Mouse (Mus musculus) hindbrain, embryonic 14.5 days (tissue): ENCODE results near the gene Gm11239. TPM values are rescaled to one million over a fixed set of nuclear protein-coding genes. Genes with fewer than 3 reads are reported as not detected.
"Not testable (repeated sequence)": the region's sequence is repeated elsewhere in the genome, so short reads cannot be mapped to it uniquely, and the experiment has no call there.

Source experiments
- ATAC-seq: fragments of 200-750 bp; cut with Nextera tagmentation; 2 replicates; pipeline ENCODE4 v1.8.0; 2017; ENCODE audit warnings: moderate number of reproducible peaks, mild to moderate bottlenecking, moderate TSS enrichment, moderate library complexity; ENCODE audit not compliant: low FRiP score
- DNase-seq: peaks from one replicate; pipeline ENCODE4 v3.0.0-alpha.2; 2015; ENCODE audit warnings: low spot score
- H3K27ac ChIP-seq: fragments of 300-500 bp; sonication (generic); 2 replicates; pipeline ENCODE4 v1.5.1; 2014; ENCODE audit warnings: mild to moderate bottlenecking, moderate library complexity
- H3K27me3 ChIP-seq: fragments of 300-500 bp; sonication (generic); 2 replicates; pipeline ENCODE4 v1.6.1; 2014; ENCODE audit warnings: mild to moderate bottlenecking, low read length, mixed read lengths; ENCODE audit not compliant: control insufficient read depth, insufficient read depth
- H3K36me3 ChIP-seq: fragments of 300-500 bp; sonication (generic); replicated peaks from 2 replicates; pipeline ENCODE4 v1.6.1; 2014; ENCODE audit not compliant: control insufficient read depth, insufficient read depth
- H3K4me1 ChIP-seq: fragments of 300-500 bp; sonication (generic); replicated peaks from 2 replicates; pipeline ENCODE4 v1.6.1; 2014; ENCODE audit warnings: antibody characterized with exemption, low read length, mixed read lengths; ENCODE audit not compliant: control insufficient read depth, insufficient read depth
- H3K4me2 ChIP-seq: fragments of 300-500 bp; sonication (generic); replicated peaks from 2 replicates; pipeline ENCODE4 v1.6.1; 2014; ENCODE audit warnings: mild to moderate bottlenecking, moderate library complexity
- H3K4me3 ChIP-seq: fragments of 300-500 bp; sonication (generic); replicated peaks from 2 replicates; pipeline ENCODE4 v1.5.1; 2014; ENCODE audit warnings: mild to moderate bottlenecking, low read length
- H3K9ac ChIP-seq: fragments of 300-500 bp; sonication (generic); 2 replicates; pipeline ENCODE4 v1.6.1; 2014
- H3K9me3 ChIP-seq: fragments of 300-500 bp; sonication (generic); 2 replicates; pipeline ENCODE4 v1.6.1; 2016; ENCODE audit warnings: low read length; ENCODE audit not compliant: control insufficient read depth
- WGBS: fragments of 180-500 bp; shearing (Covaris S2); extraction: QIAGEN DNeasy Blood & Tissue Kit; methylation state at CpG from one replicate; pipeline ENCODE4 v1.1.7; 2014; 5-methylcytosine and 5-hydroxymethylcytosine counted together
- polyA plus RNA-seq: library from polyadenylated mRNA; unstranded; fragments of >200 nt; fragmentation: Nextera tagmentation; extraction: Ambion mirVana; gene quantifications from 2 replicates; pipeline ENCODE4 v1.2.1, GENCODE M21; 2014

The Gm11239 gene
- not detected in 2 replicates for polyA plus RNA-seq

DNA sequence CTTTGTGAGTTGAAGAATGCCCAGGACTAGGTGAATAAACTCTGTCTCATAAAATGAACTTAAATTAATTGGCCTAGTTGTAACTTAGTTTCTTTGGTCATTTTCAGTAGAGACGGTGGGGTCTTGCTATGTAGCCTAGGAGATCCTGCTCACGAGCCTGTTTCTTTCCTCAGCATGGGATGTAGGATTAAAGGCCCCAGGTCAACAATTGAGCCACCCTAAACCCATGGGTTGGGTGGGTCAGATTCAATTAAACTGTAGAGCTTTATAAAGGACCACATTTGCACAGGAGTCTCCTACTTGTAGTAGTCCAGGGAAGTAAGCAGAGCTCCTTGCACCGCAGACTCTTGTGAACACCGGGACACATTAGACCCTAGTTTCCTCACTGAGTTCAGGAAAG, at the start of gene Gm11239:
TSS of gene Gm11239 (plus strand) at position 301 of the 400 bp plus-strand sequence.
- not testable (repeated sequence) for H3K4me2 ChIP-seq, H3K27ac ChIP-seq, ATAC-seq, H3K27me3 ChIP-seq, H3K4me1 ChIP-seq, H3K4me3 ChIP-seq, DNase-seq, H3K9ac ChIP-seq, H3K36me3 ChIP-seq, H3K9me3 ChIP-seq
- WGBS = no CpG with 5 or more reads among the region's 4 CpGs

DNA sequence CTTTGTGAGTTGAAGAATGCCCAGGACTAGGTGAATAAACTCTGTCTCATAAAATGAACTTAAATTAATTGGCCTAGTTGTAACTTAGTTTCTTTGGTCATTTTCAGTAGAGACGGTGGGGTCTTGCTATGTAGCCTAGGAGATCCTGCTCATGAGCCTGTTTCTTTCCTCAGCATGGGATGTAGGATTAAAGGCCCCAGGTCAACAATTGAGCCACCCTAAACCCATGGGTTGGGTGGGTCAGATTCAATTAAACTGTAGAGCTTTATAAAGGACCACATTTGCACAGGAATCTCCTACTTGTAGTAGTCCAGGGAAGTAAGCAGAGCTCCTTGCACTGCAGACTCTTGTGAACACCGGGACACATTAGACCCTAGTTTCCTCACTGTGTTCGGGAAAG, 45.5 kb upstream of the Gm11239 start, which contains the start of gene Gm11237:
TSS of gene Gm11237 (plus strand) at position 301 of the 400 bp plus-strand sequence.
- ATAC-seq, H3K27me3 ChIP-seq, H3K9ac ChIP-seq, H3K4me3 ChIP-seq, H3K4me2 ChIP-seq, H3K36me3 ChIP-seq, H3K4me1 ChIP-seq, DNase-seq, H3K9me3 ChIP-seq, H3K27ac ChIP-seq: not testable (repeated sequence)
- no CpG with 5 or more reads among the region's 3 CpGs for WGBS

DNA sequence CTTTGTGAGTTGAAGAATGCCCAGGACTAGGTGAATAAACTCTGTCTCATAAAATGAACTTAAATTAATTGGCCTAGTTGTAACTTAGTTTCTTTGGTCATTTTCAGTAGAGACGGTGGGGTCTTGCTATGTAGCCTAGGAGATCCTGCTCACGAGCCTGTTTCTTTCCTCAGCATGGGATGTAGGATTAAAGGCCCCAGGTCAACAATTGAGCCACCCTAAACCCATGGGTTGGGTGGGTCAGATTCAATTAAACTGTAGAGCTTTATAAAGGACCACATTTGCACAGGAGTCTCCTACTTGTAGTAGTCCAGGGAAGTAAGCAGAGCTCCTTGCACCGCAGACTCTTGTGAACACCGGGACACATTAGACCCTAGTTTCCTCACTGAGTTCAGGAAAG, 30.3 kb upstream of the Gm11239 start, which contains the start of gene Gm11236:
TSS of gene Gm11236 (plus strand) at position 301 of the 400 bp plus-strand sequence.
- H3K36me3 ChIP-seq, DNase-seq, H3K4me2 ChIP-seq, H3K4me1 ChIP-seq, H3K9me3 ChIP-seq, H3K27me3 ChIP-seq, ATAC-seq, H3K4me3 ChIP-seq, H3K27ac ChIP-seq, H3K9ac ChIP-seq: not testable (repeated sequence)
- WGBS = no CpG with 5 or more reads among the region's 4 CpGs

DNA sequence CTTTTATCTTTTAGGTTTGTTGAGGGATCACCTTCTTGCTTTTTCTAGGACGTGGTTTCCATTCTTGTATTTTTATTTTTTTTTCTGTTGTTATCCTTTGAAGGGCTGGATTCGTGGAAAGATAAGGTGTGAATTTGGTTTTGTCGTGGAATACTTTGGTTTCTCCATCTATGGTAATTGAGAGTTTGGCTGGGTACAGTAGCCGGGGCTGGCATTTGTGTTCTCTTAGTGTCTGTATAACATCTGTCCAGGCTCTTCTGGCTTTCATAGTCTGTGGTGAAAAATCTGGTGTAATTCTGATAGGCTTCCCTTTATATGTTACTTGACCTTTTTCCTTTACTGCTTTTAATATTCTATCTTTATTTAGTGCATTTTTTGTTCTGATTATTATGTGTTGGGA, 6.3 kb upstream of the Gm11239 start:
- not testable (repeated sequence) for H3K36me3 ChIP-seq, ATAC-seq, H3K27ac ChIP-seq, H3K27me3 ChIP-seq, H3K4me1 ChIP-seq, H3K4me3 ChIP-seq, H3K9me3 ChIP-seq, H3K9ac ChIP-seq, DNase-seq, H3K4me2 ChIP-seq
- WGBS = 87% methylated on average over 4 of the region's 4 CpGs

DNA sequence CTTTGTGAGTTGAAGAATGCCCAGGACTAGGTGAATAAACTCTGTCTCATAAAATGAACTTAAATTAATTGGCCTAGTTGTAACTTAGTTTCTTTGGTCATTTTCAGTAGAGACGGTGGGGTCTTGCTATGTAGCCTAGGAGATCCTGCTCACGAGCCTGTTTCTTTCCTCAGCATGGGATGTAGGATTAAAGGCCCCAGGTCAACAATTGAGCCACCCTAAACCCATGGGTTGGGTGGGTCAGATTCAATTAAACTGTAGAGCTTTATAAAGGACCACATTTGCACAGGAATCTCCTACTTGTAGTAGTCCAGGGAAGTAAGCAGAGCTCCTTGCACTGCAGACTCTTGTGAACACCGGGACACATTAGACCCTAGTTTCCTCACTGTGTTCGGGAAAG, 15.1 kb downstream of the Gm11239 start, which contains the start of gene Gm428:
TSS of gene Gm428 (plus strand) at position 301 of the 400 bp plus-strand sequence.
- WGBS = no CpG with 5 or more reads among the region's 4 CpGs
- H3K9ac ChIP-seq, H3K9me3 ChIP-seq, H3K27ac ChIP-seq, H3K27me3 ChIP-seq, H3K36me3 ChIP-seq, H3K4me1 ChIP-seq, ATAC-seq, DNase-seq, H3K4me3 ChIP-seq, H3K4me2 ChIP-seq: not testable (repeated sequence)

DNA sequence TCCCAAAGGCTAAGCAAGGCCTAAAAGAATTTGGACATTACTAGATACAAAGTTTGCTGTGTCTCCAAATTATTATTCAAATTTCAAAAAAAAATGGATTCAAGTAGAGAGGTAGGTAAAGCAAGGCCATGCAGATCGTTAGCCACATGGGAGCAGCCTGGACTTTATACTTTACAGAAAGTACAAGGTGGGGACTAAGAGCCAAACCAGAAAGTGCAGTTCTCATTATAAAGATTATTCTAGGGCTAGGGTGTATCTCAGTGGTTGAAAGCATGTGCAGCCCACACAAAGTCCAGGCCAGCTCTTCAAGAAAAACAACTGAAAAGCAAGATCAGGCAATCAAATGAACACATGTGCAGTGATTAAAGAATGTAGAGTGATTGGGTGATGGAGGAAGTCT, 50.6 kb downstream of the Gm11239 start:
- H3K4me3 ChIP-seq = no peak overlapping the region
- H3K27ac ChIP-seq = no peak overlapping the region
- no peak overlapping the region for H3K4me2 ChIP-seq
- 93% methylated on average over 1 of the region's 1 CpGs for WGBS
- no peak for ATAC-seq
- no peak overlapping the region for H3K9ac ChIP-seq
- no peak for DNase-seq
- H3K9me3 ChIP-seq = no peaks in the 10 kb centered on the region
- H3K27me3 ChIP-seq = no peaks in the 10 kb centered on the region
- no peaks in the 10 kb centered on the region for H3K4me1 ChIP-seq
- no peaks in the 10 kb centered on the region for H3K36me3 ChIP-seq

DNA sequence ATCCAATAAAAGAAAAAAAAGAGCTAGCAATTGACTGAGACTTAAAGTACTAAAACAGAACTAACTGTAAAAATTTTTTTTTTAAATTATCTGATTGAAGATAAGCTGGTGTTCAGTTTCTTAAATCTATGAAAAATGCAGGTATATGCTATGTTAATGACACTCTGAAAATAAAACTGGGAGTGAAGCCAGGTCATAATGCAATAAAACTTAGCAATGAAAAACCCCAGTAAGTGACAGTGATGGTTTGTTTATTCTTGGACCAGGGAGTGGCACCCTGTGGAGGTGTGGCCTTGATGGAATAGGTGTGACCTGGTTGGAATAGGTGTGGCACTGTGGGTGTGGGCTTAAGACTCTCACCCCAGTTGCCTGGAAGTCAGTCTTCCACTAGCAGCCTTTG, 51.7 kb downstream of the Gm11239 start:
- no peak overlapping the region for H3K9ac ChIP-seq
- no peaks in the 10 kb centered on the region for H3K27me3 ChIP-seq
- DNase-seq (no peak), ATAC-seq (no peak)
- no peaks in the 10 kb centered on the region for H3K9me3 ChIP-seq
- H3K27ac ChIP-seq = no peak overlapping the region
- H3K4me1 ChIP-seq = no peaks in the 10 kb centered on the region
- H3K4me2 ChIP-seq = no peak overlapping the region
- H3K4me3 ChIP-seq = no peak overlapping the region
- H3K36me3 ChIP-seq = no peaks in the 10 kb centered on the region

Other genes starting within 250 kb of the Gm11239 start
- gene Gm11238, start 60.5 kb upstream of the Gm11239 start, polyA plus RNA-seq = not detected in 2 replicates
- gene Gm11237, start 45.4 kb upstream of the Gm11239 start, polyA plus RNA-seq = not detected in 2 replicates
- not detected in 2 replicates for gene Gm11236, start 30.2 kb upstream of the Gm11239 start, polyA plus RNA-seq
- not detected in 2 replicates for gene Gm428, start 15.2 kb downstream of the Gm11239 start, polyA plus RNA-seq
- 0.66 and 0.81 TPM in 2 replicates for gene Rasef, start 122.6 kb downstream of the Gm11239 start, polyA plus RNA-seq
- gene Gm11758, start 207.9 kb downstream of the Gm11239 start, polyA plus RNA-seq = not detected in 2 replicates
- not detected in 2 replicates for gene Gm11757, start 222.8 kb downstream of the Gm11239 start, polyA plus RNA-seq
- not detected in 2 replicates for gene Gm13871, start 237.6 kb downstream of the Gm11239 start, polyA plus RNA-seq